Mouse (Mus musculus): ENCODE measurements around the gene Cd93. TPM values are rescaled to one million over a fixed set of nuclear protein-coding genes. Genes with fewer than 3 reads are reported as not detected.

The Cd93 gene
- polyA plus RNA-seq, 1 experiment, result 0.07 TPM

DNA sequence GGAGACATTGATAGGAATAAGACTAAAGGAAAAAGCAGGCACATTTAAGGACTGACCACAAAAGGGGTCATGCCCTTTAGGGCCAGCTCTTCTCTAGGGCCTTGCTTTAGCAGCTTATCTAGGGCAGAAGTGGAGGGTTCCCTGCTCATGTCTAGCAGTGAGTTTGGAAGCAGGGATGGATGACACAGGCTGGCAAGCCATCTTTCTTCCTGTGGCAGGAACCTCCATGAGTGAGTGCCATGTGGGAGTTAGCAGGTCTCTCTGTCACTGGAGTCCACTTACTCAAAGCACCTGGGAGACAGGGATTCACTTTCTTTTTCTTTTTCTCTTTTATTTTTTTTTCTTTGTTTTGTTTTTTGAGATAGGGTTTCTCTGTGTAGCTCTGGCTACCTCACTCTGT, 49.5 kb downstream of the Cd93 start:
- TF ChIP-seq CTCF (IDR thresholded peaks at IDR 0.05; ENCODE audit: control insufficient read depth, insufficient read depth, insufficient read length), result no peak
- no peaks in the 10 kb centered on the region for H3K27me3 ChIP-seq (ENCODE audit: control insufficient read depth, insufficient read depth, insufficient read length)
- H3ac ChIP-seq (ENCODE audit: control insufficient read depth, insufficient read length, low read depth), result no peak overlapping the region
- no peak overlapping the region for H3K4me3 ChIP-seq (ENCODE audit: insufficient read depth, poor library complexity, severe bottlenecking)
- H3K79me3 ChIP-seq (ENCODE audit: low read depth), result no peaks in the 10 kb centered on the region
- no peaks in the 10 kb centered on the region for H3K36me3 ChIP-seq (ENCODE audit: control insufficient read depth, insufficient read depth)
- no peaks in the 10 kb centered on the region for H3K79me2 ChIP-seq (ENCODE audit: control insufficient read depth, insufficient read depth)

DNA sequence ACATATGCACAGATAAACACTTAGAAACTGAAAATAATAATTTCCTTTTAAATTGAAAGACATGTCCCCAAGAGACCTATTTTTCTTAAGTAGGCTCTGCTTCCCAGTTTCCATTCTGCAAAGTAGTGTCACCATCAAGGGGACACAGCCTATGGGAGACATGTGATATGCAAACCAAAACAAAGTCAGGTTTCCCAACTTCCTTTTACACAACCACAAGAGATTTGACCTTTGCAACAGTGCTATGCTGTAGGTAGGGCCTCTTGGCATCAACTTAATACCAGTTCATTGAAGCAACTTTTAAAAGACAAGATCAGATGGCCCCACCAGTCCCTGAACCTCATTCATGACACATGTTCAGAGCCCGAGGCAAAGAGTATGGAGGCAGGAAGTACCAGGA, 50.2 kb downstream of the Cd93 start:
- no peak overlapping the region for H3K4me3 ChIP-seq (ENCODE audit: insufficient read depth, poor library complexity, severe bottlenecking)
- no peaks in the 10 kb centered on the region for H3K79me2 ChIP-seq (ENCODE audit: control insufficient read depth, insufficient read depth)
- H3K79me3 ChIP-seq (ENCODE audit: low read depth), result no peaks in the 10 kb centered on the region
- no peaks in the 10 kb centered on the region for H3K27me3 ChIP-seq (ENCODE audit: control insufficient read depth, insufficient read depth, insufficient read length)
- no peak for TF ChIP-seq FOSL1 (IDR thresholded peaks at IDR 0.05; ENCODE audit: insufficient read depth, low read length, poor library complexity, severe bottlenecking)
- TF ChIP-seq MYOG (IDR thresholded peaks at IDR 0.05; ENCODE audit: control insufficient read depth, extremely low read depth, insufficient read length), result no peak
- no peak for TF ChIP-seq MYOD1 (IDR thresholded peaks at IDR 0.05; ENCODE audit: control insufficient read depth, insufficient read length, low read depth)
- no peak for TF ChIP-seq USF1 (IDR thresholded peaks at IDR 0.05; ENCODE audit: low read depth)
- no peak for TF ChIP-seq CEBPB (IDR thresholded peaks at IDR 0.05; ENCODE audit: low read depth)
- no peak for TF ChIP-seq CTCF (IDR thresholded peaks at IDR 0.05; ENCODE audit: control insufficient read depth, insufficient read depth, insufficient read length)
- no peak for TF ChIP-seq MAX (IDR thresholded peaks at IDR 0.05)
- no peaks in the 10 kb centered on the region for H3K36me3 ChIP-seq (ENCODE audit: control insufficient read depth, insufficient read depth)
- no peak overlapping the region for H3ac ChIP-seq (ENCODE audit: control insufficient read depth, insufficient read length, low read depth)

DNA sequence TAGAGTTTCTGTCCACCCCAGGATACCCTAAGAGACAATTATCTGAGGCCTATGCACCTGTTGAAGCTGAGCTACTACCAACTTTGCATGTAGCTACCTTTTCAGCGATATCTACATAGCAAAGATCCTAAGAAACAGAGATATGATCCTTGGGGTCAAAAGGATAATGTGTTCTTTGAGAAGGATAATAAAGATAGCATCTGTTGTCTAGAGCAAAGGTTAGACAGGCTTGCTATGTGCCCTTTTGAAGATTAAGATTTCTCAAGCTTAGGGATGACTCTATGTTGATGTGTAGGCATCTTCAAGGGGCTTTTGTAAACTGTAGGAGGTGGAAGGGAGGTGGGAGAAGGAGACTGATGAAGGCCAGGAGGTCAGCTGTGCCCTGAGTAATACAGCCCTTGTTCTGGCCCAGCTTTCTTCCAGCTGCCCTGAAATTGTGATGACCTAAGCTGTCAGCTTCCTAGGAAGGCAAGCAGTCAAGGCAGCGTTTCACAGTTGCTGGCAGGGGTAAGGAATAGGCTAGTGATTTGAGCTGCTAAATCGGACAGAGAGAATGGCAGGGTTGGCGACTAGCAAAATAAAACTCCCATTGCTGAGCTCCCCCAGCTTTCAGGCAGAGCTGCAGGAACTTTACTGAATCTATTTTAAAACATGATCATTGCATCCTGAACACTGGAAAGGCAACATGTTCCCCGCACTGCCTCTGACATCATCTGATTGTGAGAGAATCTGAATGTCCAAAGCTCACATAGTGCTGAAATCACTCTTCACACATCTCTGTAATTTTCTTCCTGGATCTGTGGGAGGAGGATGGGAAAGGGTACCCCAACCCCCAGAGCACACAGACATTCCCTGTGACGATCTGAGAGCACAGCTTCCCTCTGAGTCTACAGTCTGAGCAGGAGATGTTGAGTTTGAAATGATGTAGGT, 55.4 kb downstream of the Cd93 start:
- H3K79me3 ChIP-seq (ENCODE audit: low read depth), result no peaks in the 10 kb centered on the region
- H3K79me2 ChIP-seq (ENCODE audit: control insufficient read depth, insufficient read depth), result no peaks in the 10 kb centered on the region
- no peaks in the 10 kb centered on the region for H3K27me3 ChIP-seq (ENCODE audit: control insufficient read depth, insufficient read depth, insufficient read length)
- H3K36me3 ChIP-seq (ENCODE audit: control insufficient read depth, insufficient read depth), result no peaks in the 10 kb centered on the region
- TF ChIP-seq MAX (IDR thresholded peaks at IDR 0.05), result no peak
- TF ChIP-seq MYOG (IDR thresholded peaks at IDR 0.05; ENCODE audit: control insufficient read depth, extremely low read depth, insufficient read length), result no peak
- TF ChIP-seq FOSL1 (IDR thresholded peaks at IDR 0.05; ENCODE audit: insufficient read depth, low read length, poor library complexity, severe bottlenecking), result no peak
- no peak for TF ChIP-seq CTCF (IDR thresholded peaks at IDR 0.05; ENCODE audit: control insufficient read depth, insufficient read depth, insufficient read length)
- TF ChIP-seq MYOD1 (IDR thresholded peaks at IDR 0.05; ENCODE audit: control insufficient read depth, insufficient read length, low read depth), result no peak
- no peak for TF ChIP-seq CEBPB (IDR thresholded peaks at IDR 0.05; ENCODE audit: low read depth)
- TF ChIP-seq USF1 (IDR thresholded peaks at IDR 0.05; ENCODE audit: low read depth), result no peak
- no peak overlapping the region for H3K4me3 ChIP-seq (ENCODE audit: insufficient read depth, poor library complexity, severe bottlenecking)
- no peak overlapping the region for H3ac ChIP-seq (ENCODE audit: control insufficient read depth, insufficient read length, low read depth)

DNA sequence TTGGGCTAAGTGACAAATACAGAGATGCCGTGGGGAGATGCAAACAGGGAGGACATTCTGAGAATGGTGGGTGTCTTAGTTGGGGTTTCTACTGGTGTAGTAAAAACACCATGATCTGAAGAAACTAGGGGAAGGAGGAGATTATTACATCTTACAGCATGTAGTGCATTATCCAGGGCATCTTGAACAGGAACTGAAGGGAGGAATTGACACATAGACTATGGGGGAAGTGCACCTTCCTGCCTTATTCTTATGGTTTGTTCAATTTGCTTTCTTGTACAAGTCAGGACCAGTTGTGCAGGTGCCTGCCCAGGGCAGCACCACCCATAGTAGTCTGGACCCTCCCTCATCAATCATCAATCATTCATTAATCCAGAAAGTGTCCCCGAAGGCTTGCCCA, 56.4 kb downstream of the Cd93 start:
- Histone ChIP-seq H3K36me3 (ENCODE audit: control insufficient read depth, insufficient read depth) (no peaks in the 10 kb centered on the region), H3K79me2 (ENCODE audit: control insufficient read depth, insufficient read depth) (no peaks in the 10 kb centered on the region), H3K27me3 (ENCODE audit: control insufficient read depth, insufficient read depth, insufficient read length) (no peaks in the 10 kb centered on the region), H3ac (ENCODE audit: control insufficient read depth, insufficient read length, low read depth) (no peak overlapping the region), H3K79me3 (ENCODE audit: low read depth) (no peaks in the 10 kb centered on the region), H3K4me3 (ENCODE audit: insufficient read depth, poor library complexity, severe bottlenecking) (no peak overlapping the region)
- no peak for TF ChIP-seq USF1 (IDR thresholded peaks at IDR 0.05; ENCODE audit: low read depth)

Other genes starting within 250 kb of the Cd93 start
- gene Sstr4, start 48.2 kb downstream of the Cd93 start, polyA plus RNA-seq (2012; fragmentation: generic; extraction: Trizol), result not detected
- 4.2 TPM for gene Thbd, start 35.4 kb downstream of the Cd93 start, polyA plus RNA-seq (2012; fragmentation: generic; extraction: Trizol)
- 77.3 TPM for gene Nxt1, start 229.0 kb upstream of the Cd93 start, polyA plus RNA-seq (2012; fragmentation: generic; extraction: Trizol)
- gene Gzf1, start 237.5 kb upstream of the Cd93 start, polyA plus RNA-seq (2012; fragmentation: generic; extraction: Trizol), result 6.9 TPM

All from C2C12 (cell line).